Comparison of ENCODE assay signal across 16 mouse cellular contexts in genomic region chr7:45000539-45001114, GRCm38 (mm10). TPM values are rescaled to one million over a fixed set of nuclear protein-coding genes. Genes with fewer than 3 reads are reported as not detected.
DNase-seq lines count a peak whose midpoint lies in the region; ATAC-seq and TF ChIP-seq lines count a peak whose summit lies in the region.
"Had no signal": no experiment of that assay in that cellular context is flagged by ENCODE, and none has a peak within 500 bp of the region (broad histone marks: within the 10 kb centered on the region; RNA-seq: fewer than 3 reads in every experiment).

No protein-coding gene starts in this region.

- DNase-seq in forebrain, embryonic 10.5 days (ENCODE audit: extremely low spot score, low spot score) = no peak
- peak; percentile 24 for DNase-seq in kidney, adult 2 months
- DNase-seq in kidney, postnatal 10 days = no peak
- DNase-seq in neural tube, embryonic 10.5 days (ENCODE audit: extremely low spot score, low spot score) = no peak
- DNase-seq in stomach, postnatal 0 days (ENCODE audit: low spot score) = peak; percentile 54
- no peak for DNase-seq in right cerebral cortex, postnatal 36 days (ENCODE audit: low spot score in 2 of 2)
- DNase-seq: B cell, adult 2 months; cerebellum, adult 11 months; gastrocnemius, postnatal 10 days; thymus, postnatal 25 days had no signal

- no peaks in the 10 kb centered on the region for H3K27me3 ChIP-seq in forebrain, embryonic 10.5 days (ENCODE audit: poor library complexity, severe bottlenecking)
- no peaks in the 10 kb centered on the region for H3K27me3 ChIP-seq in forebrain, embryonic 13.5 days
- H3K27me3 ChIP-seq in kidney, adult 2 months (replicated peaks; ENCODE audit: control insufficient read depth, insufficient read depth, low read length) = no peaks in the 10 kb centered on the region
- H3K27me3 ChIP-seq in neural tube, embryonic 13.5 days = no peaks in the 10 kb centered on the region
- no peaks in the 10 kb centered on the region for H3K27me3 ChIP-seq in stomach, postnatal 0 days (ENCODE audit: control insufficient read depth, insufficient read depth, low read length)
- H3K27me3 ChIP-seq: neural tube, embryonic 15.5 days had no signal

- WGBS in forebrain, embryonic 10.5 days = 90% methylated on average over 21 of the region's 21 CpGs
- WGBS in forebrain, embryonic 13.5 days = 82% methylated on average over 21 of the region's 21 CpGs
- 60% methylated on average over 21 of the region's 21 CpGs for WGBS in kidney, adult 2 months
- 84% methylated on average over 21 of the region's 21 CpGs for WGBS in neural tube, embryonic 13.5 days
- WGBS in stomach, postnatal 0 days = 78% methylated on average over 21 of the region's 21 CpGs

- H3K4me1 ChIP-seq in forebrain, embryonic 10.5 days = peaks cover 38% of the 10 kb centered on the region
- H3K4me1 ChIP-seq in forebrain, embryonic 13.5 days = peaks cover 32% of the 10 kb centered on the region
- H3K4me1 ChIP-seq in kidney, adult 2 months (ENCODE audit: control insufficient read depth, insufficient read depth, low read length) = peaks cover 11% of the 10 kb centered on the region; the same call in 1 of the 2 replicates
- H3K4me1 ChIP-seq in neural tube, embryonic 13.5 days (replicated peaks) = peaks cover 36% of the 10 kb centered on the region
- H3K4me1 ChIP-seq in stomach, postnatal 0 days (replicated peaks; ENCODE audit: control insufficient read depth, insufficient read depth) = peaks cover 8% of the 10 kb centered on the region

- no peaks in the 10 kb centered on the region for H3K9me3 ChIP-seq in forebrain, embryonic 10.5 days
- no peaks in the 10 kb centered on the region for H3K9me3 ChIP-seq in forebrain, embryonic 13.5 days (replicated peaks)
- no peaks in the 10 kb centered on the region for H3K9me3 ChIP-seq in neural tube, embryonic 13.5 days
- no peaks in the 10 kb centered on the region for H3K9me3 ChIP-seq in stomach, postnatal 0 days (ENCODE audit: control insufficient read depth, low read length)
- H3K9me3 ChIP-seq: neural tube, embryonic 15.5 days had no signal

- no peak for TF ChIP-seq CTCF in kidney, adult 2 months (conservative IDR thresholded peaks at IDR 0.05; ENCODE audit: insufficient read depth, insufficient read length, low read depth, low read length)
- TF ChIP-seq CTCF in stomach, postnatal 0 days (IDR thresholded peaks at IDR 0.05; ENCODE audit: low read depth) = no peak

- H3K27ac ChIP-seq in forebrain, embryonic 10.5 days = no peak overlapping the region
- H3K27ac ChIP-seq in forebrain, embryonic 13.5 days = no peak overlapping the region
- no peak overlapping the region for H3K27ac ChIP-seq in kidney, adult 2 months (ENCODE audit: insufficient read depth, low read depth, low read length)
- no peak overlapping the region for H3K27ac ChIP-seq in neural tube, embryonic 13.5 days (replicated peaks)
- H3K27ac ChIP-seq in stomach, postnatal 0 days (replicated peaks) = 0 out of 2 replicates have a peak overlapping the region, but pooled peaks have one; percentile 4
- H3K27ac ChIP-seq: left cerebral cortex, adult 2 months; neural tube, embryonic 15.5 days had no signal

- no peak for ATAC-seq in forebrain, embryonic 13.5 days
- ATAC-seq in neural tube, embryonic 13.5 days (ENCODE audit: low read depth) = no peak
- ATAC-seq in stomach, postnatal 0 days (ENCODE audit: low FRiP score, low TSS enrichment) = no peak
- ATAC-seq: forebrain, embryonic 14.5 days had no signal

- no peak overlapping the region; the same call in 1 of the 2 replicates for H3K9ac ChIP-seq in forebrain, embryonic 13.5 days
- 0 out of 2 replicates have a peak overlapping the region, but pooled peaks have one; percentile 12 for H3K9ac ChIP-seq in neural tube, embryonic 13.5 days
- H3K9ac ChIP-seq in stomach, postnatal 0 days (ENCODE audit: low read length) = no peak overlapping the region
- H3K9ac ChIP-seq: neural tube, embryonic 15.5 days had no signal

- H3K36me3 ChIP-seq in forebrain, embryonic 10.5 days (replicated peaks) = peaks cover 72% of the 10 kb centered on the region
- H3K36me3 ChIP-seq in forebrain, embryonic 13.5 days (ENCODE audit: poor library complexity, severe bottlenecking) = peaks cover 62% of the 10 kb centered on the region
- H3K36me3 ChIP-seq in kidney, adult 2 months (ENCODE audit: control insufficient read depth, insufficient read depth, low read length) = peaks cover 2% of the 10 kb centered on the region; the same call in 1 of the 2 replicates
- peaks cover 59% of the 10 kb centered on the region for H3K36me3 ChIP-seq in neural tube, embryonic 13.5 days
- H3K36me3 ChIP-seq in stomach, postnatal 0 days (ENCODE audit: control insufficient read depth, insufficient read depth, low read length) = peaks cover 31% of the 10 kb centered on the region

- no peak for TF ChIP-seq EP300 in stomach, postnatal 0 days (optimal IDR thresholded peaks at IDR 0.05)

- no peak for TF ChIP-seq POLR2A in kidney, adult 2 months (IDR thresholded peaks at IDR 0.05; ENCODE audit: low read depth, low read length)

- H3K4me2 ChIP-seq in forebrain, embryonic 13.5 days = no peak overlapping the region
- H3K4me2 ChIP-seq in neural tube, embryonic 13.5 days = no peak overlapping the region
- H3K4me2 ChIP-seq in stomach, postnatal 0 days (replicated peaks; ENCODE audit: low read depth) = no peak overlapping the region
- H3K4me2 ChIP-seq: midbrain, embryonic 11.5 days; neural tube, embryonic 15.5 days had no signal

- H3K4me3 ChIP-seq in forebrain, embryonic 10.5 days = peak overlapping the region; percentile 3; the same call in 1 of the 2 replicates
- H3K4me3 ChIP-seq in forebrain, embryonic 13.5 days = no peak overlapping the region
- no peak overlapping the region for H3K4me3 ChIP-seq in kidney, adult 2 months (ENCODE audit: insufficient read depth, low read depth, low read length)
- no peak overlapping the region for H3K4me3 ChIP-seq in neural tube, embryonic 13.5 days
- no peak overlapping the region for H3K4me3 ChIP-seq in stomach, postnatal 0 days (ENCODE audit: low read depth, low read length)
- H3K4me3 ChIP-seq: left cerebral cortex, adult 2 months; neural tube, embryonic 15.5 days had no signal

RNA-seq across cellular contexts. Expression of gene Bcl2l12, which starts 2.1 kb away (rescaled TPM):
- polyA plus RNA-seq in forebrain, embryonic 10.5 days (2016; fragmentation: Nextera tagmentation; extraction: Ambion mirVana) = 80.7 and 83.9 TPM in 2 replicates
- 40.5 and 45.6 TPM in 2 replicates for polyA plus RNA-seq in forebrain, embryonic 13.5 days (2015; fragmentation: Nextera tagmentation; extraction: Ambion mirVana)
- 20.0 and 21.4 TPM in 2 replicates for polyA plus RNA-seq in kidney, adult 2 months (2012; rRNA removed)
- polyA plus RNA-seq in neural tube, embryonic 13.5 days (2015; fragmentation: Nextera tagmentation; extraction: Ambion mirVana) = 17.3 and 17.4 TPM in 2 replicates
- polyA plus RNA-seq in stomach, postnatal 0 days (2015; fragmentation: Nextera tagmentation; extraction: Ambion mirVana) = 23.0 and 23.4 TPM in 2 replicates

RNA-seq across cellular contexts. Expression of gene Irf3, which starts 3.2 kb away (rescaled TPM):
- 70.5 and 76.0 TPM in 2 replicates for polyA plus RNA-seq in forebrain, embryonic 10.5 days (2016; fragmentation: Nextera tagmentation; extraction: Ambion mirVana)
- 67.9 and 72.7 TPM in 2 replicates for polyA plus RNA-seq in forebrain, embryonic 13.5 days (2015; fragmentation: Nextera tagmentation; extraction: Ambion mirVana)
- 105 and 107 TPM in 2 replicates for polyA plus RNA-seq in kidney, adult 2 months (2012; rRNA removed)
- 60.3 and 67.3 TPM in 2 replicates for polyA plus RNA-seq in neural tube, embryonic 13.5 days (2015; fragmentation: Nextera tagmentation; extraction: Ambion mirVana)
- polyA plus RNA-seq in stomach, postnatal 0 days (2015; fragmentation: Nextera tagmentation; extraction: Ambion mirVana) = 55.7 and 59.8 TPM in 2 replicates

RNA-seq across cellular contexts. Expression of gene Prmt1, which starts 14.3 kb away (rescaled TPM):
- 909 and 984 TPM in 2 replicates for polyA plus RNA-seq in forebrain, embryonic 10.5 days (2016; fragmentation: Nextera tagmentation; extraction: Ambion mirVana)
- polyA plus RNA-seq in forebrain, embryonic 13.5 days (2015; fragmentation: Nextera tagmentation; extraction: Ambion mirVana) = 815 and 859 TPM in 2 replicates
- polyA plus RNA-seq in kidney, adult 2 months (2012; rRNA removed) = 89.9 and 95.4 TPM in 2 replicates
- polyA plus RNA-seq in neural tube, embryonic 13.5 days (2015; fragmentation: Nextera tagmentation; extraction: Ambion mirVana) = 612 and 623 TPM in 2 replicates
- polyA plus RNA-seq in stomach, postnatal 0 days (2015; fragmentation: Nextera tagmentation; extraction: Ambion mirVana) = 181 and 185 TPM in 2 replicates

RNA-seq across cellular contexts. Expression of gene Scaf1, which starts 15.5 kb away (rescaled TPM):
- polyA plus RNA-seq in forebrain, embryonic 10.5 days (2016; fragmentation: Nextera tagmentation; extraction: Ambion mirVana) = 39.9 and 41.0 TPM in 2 replicates
- 35.8 and 38.9 TPM in 2 replicates for polyA plus RNA-seq in forebrain, embryonic 13.5 days (2015; fragmentation: Nextera tagmentation; extraction: Ambion mirVana)
- polyA plus RNA-seq in kidney, adult 2 months (2012; rRNA removed) = 38.8 and 41.1 TPM in 2 replicates
- polyA plus RNA-seq in neural tube, embryonic 13.5 days (2015; fragmentation: Nextera tagmentation; extraction: Ambion mirVana) = 46.2 and 47.2 TPM in 2 replicates
- 14.9 and 18.6 TPM in 2 replicates for polyA plus RNA-seq in stomach, postnatal 0 days (2015; fragmentation: Nextera tagmentation; extraction: Ambion mirVana)

RNA-seq across cellular contexts. Expression of gene Rras, which starts 17.1 kb away (rescaled TPM):
- 15.0 and 16.8 TPM in 2 replicates for polyA plus RNA-seq in forebrain, embryonic 10.5 days (2016; fragmentation: Nextera tagmentation; extraction: Ambion mirVana)
- polyA plus RNA-seq in forebrain, embryonic 13.5 days (2015; fragmentation: Nextera tagmentation; extraction: Ambion mirVana) = 9.4 and 10.2 TPM in 2 replicates
- polyA plus RNA-seq in kidney, adult 2 months (2012; rRNA removed) = 82.3 and 84.1 TPM in 2 replicates
- polyA plus RNA-seq in neural tube, embryonic 13.5 days (2015; fragmentation: Nextera tagmentation; extraction: Ambion mirVana) = 15.0 and 16.5 TPM in 2 replicates
- 81.5 and 87.2 TPM in 2 replicates for polyA plus RNA-seq in stomach, postnatal 0 days (2015; fragmentation: Nextera tagmentation; extraction: Ambion mirVana)

Comparison
In these comparisons a context has a peak if more than half of its experiments do, and no peak if none do; other contexts are left out.
1. DNase-seq: peak in kidney, adult 2 months (single experiment) and stomach, postnatal 0 days (single experiment); none in forebrain, embryonic 10.5 days (single experiment), kidney, postnatal 10 days (single experiment), neural tube, embryonic 10.5 days (single experiment) and right cerebral cortex, postnatal 36 days (0 of 2).